Mouse (Mus musculus) megakaryocyte, embryonic 14.5 days (primary cell): ENCODE measurements around the gene Atoh8. TPM values are rescaled to one million over a fixed set of nuclear protein-coding genes. Genes with fewer than 3 reads are reported as not detected.
A peak's percentile ranks its signal among the peaks of the same experiment; 100 is the strongest.

Source experiments
- H3K27me3 ChIP-seq: replicated peaks from 2 replicates; pipeline ENCODE3; 2012; ENCODE audit warnings: inconsistent platforms
- H3K36me3 ChIP-seq: replicated peaks from 2 replicates; pipeline ENCODE3; 2012; ENCODE audit warnings: low read length, inconsistent platforms, mixed read lengths
- H3K4me1 ChIP-seq: 2 replicates; pipeline ENCODE4 v1.6.1; 2012; ENCODE audit warnings: inconsistent platforms
- H3K4me3 ChIP-seq: replicated peaks from 2 replicates; pipeline ENCODE3; 2012; ENCODE audit warnings: moderate library complexity, mild to moderate bottlenecking, inconsistent platforms
- H3K9me3 ChIP-seq: 2 replicates; pipeline ENCODE4 v1.6.1; 2012; ENCODE audit warnings: inconsistent platforms
- FLI1 ChIP-seq: IDR thresholded peaks from 2 replicates; pipeline ENCODE4 v1.6.1; 2012; ENCODE audit warnings: low read length, inconsistent platforms, mixed read lengths
- GATA1 ChIP-seq: IDR thresholded peaks from 3 replicates; pipeline ENCODE4 v1.6.1; 2012; ENCODE audit warnings: mixed read lengths, low read length, inconsistent platforms, borderline replicate concordance
- polyA plus RNA-seq: library from polyadenylated mRNA; stranded (reverse); fragments of >175 nt; gene quantifications from 2 replicates; pipeline ENCODE4 v1.2.3, GENCODE M21; 2012; ENCODE audit warnings: low replicate concordance; ENCODE audit not compliant: insufficient read depth

Gene Atoh8
- polyA plus RNA-seq, 1 experiment, result 51.0 TPM

GRCm38 (mm10) chr6:72242532-72243320 lies 7.3 kb upstream of the Atoh8 start:
- H3K4me3 ChIP-seq, result no peak overlapping the region
- H3K9me3 ChIP-seq, result no peaks in the 10 kb centered on the region
- peaks cover 55% of the 10 kb centered on the region for H3K27me3 ChIP-seq
- H3K36me3 ChIP-seq, result no peaks in the 10 kb centered on the region
- TF ChIP-seq FLI1 (no peak), GATA1 (no peak)
- H3K4me1 ChIP-seq, result peaks cover 87% of the 10 kb centered on the region

- no peaks in the 10 kb centered on the region for H3K9me3 ChIP-seq
- H3K4me3 ChIP-seq, result no peak overlapping the region
- TF ChIP-seq GATA1 (no peak), FLI1 (no peak)
- H3K27me3 ChIP-seq, result peaks cover 54% of the 10 kb centered on the region
- H3K36me3 ChIP-seq, result no peaks in the 10 kb centered on the region
- H3K4me1 ChIP-seq, result peaks cover 87% of the 10 kb centered on the region
Measured at GRCm38 (mm10) chr6:72241843-72242154, 6.4 kb upstream of the Atoh8 start.

GRCm38 (mm10) chr6:72241133-72241842 lies 5.9 kb upstream of the Atoh8 start:
- no peaks in the 10 kb centered on the region for H3K36me3 ChIP-seq
- no peak for TF ChIP-seq FLI1
- no peak for TF ChIP-seq GATA1
- peaks cover 87% of the 10 kb centered on the region for H3K4me1 ChIP-seq
- H3K9me3 ChIP-seq, result no peaks in the 10 kb centered on the region
- peaks cover 55% of the 10 kb centered on the region for H3K27me3 ChIP-seq
- H3K4me3 ChIP-seq, result peak overlapping the region; percentile 73

- Histone ChIP-seq H3K4me1 (peaks cover 90% of the 10 kb centered on the region), H3K27me3 (peaks cover 60% of the 10 kb centered on the region), H3K9me3 (no peaks in the 10 kb centered on the region)
Measured at GRCm38 (mm10) chr6:72240042-72240441, 4.7 kb upstream of the Atoh8 start.

GRCm38 (mm10) chr6:72237035-72237434 lies 1.7 kb upstream of the Atoh8 start:
- Histone ChIP-seq H3K4me1 (peaks cover 100% of the 10 kb centered on the region), H3K27me3 (peaks cover 65% of the 10 kb centered on the region), H3K4me3 (peak overlapping the region; percentile 84), H3K36me3 (peaks cover 6% of the 10 kb centered on the region), H3K9me3 (no peaks in the 10 kb centered on the region)
- no peak for TF ChIP-seq FLI1
- TF ChIP-seq GATA1, result no peak

More at GRCm38 (mm10) chr6:72240042-72240441, 4.7 kb upstream of the Atoh8 start:
- TF ChIP-seq GATA1, result no peak
- no peak for TF ChIP-seq FLI1
- Histone ChIP-seq H3K4me3 (no peak overlapping the region), H3K36me3 (no peaks in the 10 kb centered on the region)

GRCm38 (mm10) chr6:72235807-72236407 lies 530 bp upstream of the Atoh8 start:
- H3K4me1 ChIP-seq, result peaks cover 99% of the 10 kb centered on the region
- no peak for TF ChIP-seq FLI1
- TF ChIP-seq GATA1, result no peak
- H3K9me3 ChIP-seq, result no peaks in the 10 kb centered on the region
- peaks cover 68% of the 10 kb centered on the region for H3K27me3 ChIP-seq
- peak overlapping the region; percentile 95 for H3K4me3 ChIP-seq
- peaks cover 17% of the 10 kb centered on the region for H3K36me3 ChIP-seq

- H3K4me1 ChIP-seq, result peaks cover 99% of the 10 kb centered on the region
- TF ChIP-seq GATA1 (no peak), FLI1 (no peak)
- H3K9me3 ChIP-seq, result no peaks in the 10 kb centered on the region
- peak overlapping the region; percentile 95 for H3K4me3 ChIP-seq
- peaks cover 79% of the 10 kb centered on the region for H3K27me3 ChIP-seq
- peaks cover 31% of the 10 kb centered on the region for H3K36me3 ChIP-seq
Measured at GRCm38 (mm10) chr6:72234372-72235097, 842 bp downstream of the Atoh8 start.

GRCm38 (mm10) chr6:72233950-72234349 lies 1.4 kb downstream of the Atoh8 start:
- H3K27me3 ChIP-seq, result peaks cover 82% of the 10 kb centered on the region
- no peaks in the 10 kb centered on the region for H3K9me3 ChIP-seq
- H3K4me1 ChIP-seq, result peaks cover 99% of the 10 kb centered on the region
- H3K36me3 ChIP-seq, result peaks cover 37% of the 10 kb centered on the region
- no peak for TF ChIP-seq FLI1
- TF ChIP-seq GATA1, result no peak
- peak overlapping the region; percentile 95 for H3K4me3 ChIP-seq

- Histone ChIP-seq H3K9me3 (no peaks in the 10 kb centered on the region), H3K36me3 (peaks cover 47% of the 10 kb centered on the region), H3K4me1 (peaks cover 99% of the 10 kb centered on the region), H3K27me3 (peaks cover 88% of the 10 kb centered on the region), H3K4me3 (peak overlapping the region; percentile 95)
- TF ChIP-seq FLI1 (no peak), GATA1 (no peak)
Measured at GRCm38 (mm10) chr6:72232870-72233269, 2.5 kb downstream of the Atoh8 start.

- Histone ChIP-seq H3K27me3 (peaks cover 89% of the 10 kb centered on the region), H3K36me3 (peaks cover 51% of the 10 kb centered on the region), H3K4me1 (peaks cover 99% of the 10 kb centered on the region), H3K9me3 (no peaks in the 10 kb centered on the region), H3K4me3 (peak overlapping the region; percentile 95)
- TF ChIP-seq GATA1 (no peak), FLI1 (no peak)
Measured at GRCm38 (mm10) chr6:72232411-72232810, 3.0 kb downstream of the Atoh8 start.
